Mouse (Mus musculus) heart, adult 2 months (tissue): Measurements from ENCODE around the gene Borcs7.

Experiments used
- CTCF ChIP-seq: fragments of 200-600 bp; IDR thresholded peaks from 2 replicates; pipeline ENCODE4 v1.8.1; 2022; ENCODE audit warnings: antibody characterized with exemption, mild to moderate bottlenecking, moderate library complexity
- EP300 ChIP-seq: fragments of 200-500 bp; IDR thresholded peaks from 2 replicates; pipeline ENCODE4 v1.6.1; 2011; ENCODE audit warnings: low read depth, low read length, control low read depth; ENCODE audit not compliant: insufficient read depth
- POLR2A ChIP-seq: fragments of 200-500 bp; IDR thresholded peaks from 2 replicates; pipeline ENCODE4 v1.6.1; 2011; ENCODE audit warnings: mild to moderate bottlenecking, low read depth, low read length, control low read depth; ENCODE audit not compliant: insufficient read depth

GRCm38 (mm10) chr19:46653616-46654235 is 36.0 kb upstream of the Borcs7 start:
- TF ChIP-seq CTCF (no peak), POLR2A (no peak), EP300 (no peak)
